Mouse (Mus musculus) thymus, adult 2 months (tissue): ENCODE data around the gene Ifi27l2a. TPM values are rescaled to one million over a fixed set of nuclear protein-coding genes. Genes with fewer than 3 reads are reported as not detected.

Experiments
- DNase-seq: peaks from one replicate; pipeline ENCODE4 v3.0.0; 2021
- H3K27ac ChIP-seq: fragments of 200-500 bp; 2 replicates; pipeline ENCODE4 v1.5.1; 2012; ENCODE audit warnings: low read length, control low read depth; ENCODE audit not compliant: control insufficient read depth, insufficient read depth
- H3K27me3 ChIP-seq: fragments of 200-500 bp; 2 replicates; pipeline ENCODE4 v1.6.1; 2012; ENCODE audit warnings: mild to moderate bottlenecking, low read length, moderate library complexity, mixed read lengths; ENCODE audit not compliant: control insufficient read depth, insufficient read depth
- H3K36me3 ChIP-seq: fragments of 200-500 bp; 2 replicates; pipeline ENCODE4 v1.6.1; 2012; ENCODE audit warnings: mild to moderate bottlenecking, low read length, moderate library complexity; ENCODE audit not compliant: control insufficient read depth, insufficient read depth
- H3K4me1 ChIP-seq: fragments of 200-500 bp; replicated peaks from 2 replicates; pipeline ENCODE4 v1.6.1; 2012; ENCODE audit warnings: low read length; ENCODE audit not compliant: control insufficient read depth, insufficient read depth
- H3K4me3 ChIP-seq: fragments of 200-500 bp; 2 replicates; pipeline ENCODE4 v1.5.1; 2012; ENCODE audit warnings: mild to moderate bottlenecking, low read length, control low read depth, moderate library complexity; ENCODE audit not compliant: control insufficient read depth, insufficient read depth
- CTCF ChIP-seq: fragments of 200-500 bp; IDR thresholded peaks from 2 replicates; pipeline ENCODE4 v1.5.1; 2012; ENCODE audit warnings: mild to moderate bottlenecking, control low read depth, low read length, moderate library complexity, borderline replicate concordance; ENCODE audit not compliant: control insufficient read depth, poor library complexity, insufficient read depth; ENCODE audit errors: extremely low read depth
- POLR2A ChIP-seq: fragments of 200-500 bp; IDR thresholded peaks from 2 replicates; pipeline ENCODE4 v1.6.1; 2012; ENCODE audit warnings: mild to moderate bottlenecking, low read length, control low read depth, moderate library complexity; ENCODE audit not compliant: control insufficient read depth, poor library complexity, insufficient read depth; ENCODE audit errors: extremely low read depth
- WGBS: fragments of 180-500 bp; shearing (Covaris S2); methylation state at CpG from one replicate; pipeline ENCODE4 v1.1.7; 2018; 5-methylcytosine and 5-hydroxymethylcytosine counted together
- polyA plus RNA-seq: library from polyadenylated mRNA; depleted of rRNA; stranded (reverse); fragments of >200 nt; gene quantifications from 2 replicates; pipeline ENCODE4 v1.2.3, GENCODE M21; 2012; rRNA removed

The Ifi27l2a gene
- polyA plus RNA-seq, 1 experiment: 2,132 TPM

- no peak for DNase-seq
- H3K36me3 ChIP-seq: no peaks in the 10 kb centered on the region
- no peak overlapping the region for H3K4me3 ChIP-seq
- TF ChIP-seq CTCF: no peak
- TF ChIP-seq POLR2A: no peak
- 89% methylated on average over 7 of the region's 7 CpGs for WGBS
- H3K4me1 ChIP-seq: no peaks in the 10 kb centered on the region
- no peak overlapping the region for H3K27ac ChIP-seq
- no peaks in the 10 kb centered on the region for H3K27me3 ChIP-seq
These were observed 46.7 kb downstream of the Ifi27l2a start for GRCm38 (mm10) chr12:103396751-103397150.

GRCm38 (mm10) chr12:103395486-103396275 lies 47.8 kb downstream of the Ifi27l2a start:
- H3K4me1 ChIP-seq: no peaks in the 10 kb centered on the region
- DNase-seq: no peak
- no peaks in the 10 kb centered on the region for H3K36me3 ChIP-seq
- H3K27ac ChIP-seq: no peak overlapping the region
- no peak overlapping the region for H3K4me3 ChIP-seq
- TF ChIP-seq CTCF: no peak
- no peak for TF ChIP-seq POLR2A
- no peaks in the 10 kb centered on the region for H3K27me3 ChIP-seq
- WGBS: 92% methylated on average over 12 of the region's 12 CpGs

GRCm38 (mm10) chr12:103393528-103393927 lies 50.0 kb downstream of the Ifi27l2a start:
- no peak for TF ChIP-seq POLR2A
- no peak for TF ChIP-seq CTCF
- H3K36me3 ChIP-seq: no peaks in the 10 kb centered on the region
- DNase-seq: no peak
- H3K4me3 ChIP-seq: no peak overlapping the region
- H3K27ac ChIP-seq: no peak overlapping the region
- peaks cover 3% of the 10 kb centered on the region; the same call in 1 of the 2 replicates for H3K27me3 ChIP-seq
- peaks cover 8% of the 10 kb centered on the region; the same call in 1 of the 2 replicates for H3K4me1 ChIP-seq
- WGBS: 72% methylated on average over 6 of the region's 6 CpGs

Other genes with a start within 250 kb of the Ifi27l2a start
- gene Prima1, start 201.5 kb downstream of the Ifi27l2a start, polyA plus RNA-seq: 0.17 TPM in 1 of 2 replicates, not detected in the other
- gene Fam181a, start 132.7 kb downstream of the Ifi27l2a start, polyA plus RNA-seq: not detected in 2 replicates
- gene Asb2, start 87.7 kb downstream of the Ifi27l2a start, polyA plus RNA-seq: 31.8 and 64.7 TPM in 2 replicates
- 1.4 and 2.0 TPM in 2 replicates for gene Otub2, start 55.0 kb downstream of the Ifi27l2a start, polyA plus RNA-seq
- 1.7 and 2.1 TPM in 2 replicates for gene 9330161L09Rik, start 35.9 kb downstream of the Ifi27l2a start, polyA plus RNA-seq
- 50.8 and 54.8 TPM in 2 replicates for gene Ddx24, start 17.9 kb downstream of the Ifi27l2a start, polyA plus RNA-seq
- gene Ifi27, start 9.5 kb downstream of the Ifi27l2a start, polyA plus RNA-seq: 457 and 540 TPM in 2 replicates
- gene Ifi27l2b, start 13.5 kb upstream of the Ifi27l2a start, polyA plus RNA-seq: 0.62 and 1.1 TPM in 2 replicates
- gene Ppp4r4, start 88.6 kb upstream of the Ifi27l2a start, polyA plus RNA-seq: 0.12 and 0.15 TPM in 2 replicates
- 0.19 and 0.43 TPM in 2 replicates for gene Serpina10, start 187.8 kb upstream of the Ifi27l2a start, polyA plus RNA-seq
- gene Serpina6, start 213.5 kb upstream of the Ifi27l2a start, polyA plus RNA-seq: 0.24 TPM in 1 of 2 replicates, not detected in the other
- not detected in 2 replicates for gene Serpina16, start 232.5 kb upstream of the Ifi27l2a start, polyA plus RNA-seq